Mouse (Mus musculus): Measurements from ENCODE around the gene Foxp4.

DNA sequence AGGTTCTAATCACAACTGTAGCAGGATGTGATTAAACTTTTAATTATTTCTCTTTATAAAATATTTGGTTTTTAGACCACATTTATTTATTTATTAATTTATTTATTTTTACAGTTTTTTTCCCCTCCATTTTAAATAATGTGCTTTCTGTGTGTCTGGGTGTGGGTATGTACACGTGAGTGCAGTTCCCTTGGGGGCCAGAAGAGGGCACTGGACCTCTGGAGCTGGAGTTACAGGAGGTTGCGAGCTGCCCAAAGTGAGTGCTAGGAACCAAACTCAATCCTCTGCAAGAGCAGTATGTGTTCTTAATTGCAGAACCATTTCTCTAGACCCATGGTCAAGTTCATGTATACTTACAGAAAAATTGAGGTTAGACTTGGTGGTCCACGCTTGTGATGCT, 81.0 kb downstream of the Foxp4 start:
- no peak for TF ChIP-seq CTCF (IDR thresholded peaks at IDR 0.05; ENCODE audit: low read depth, low read length)
- TF ChIP-seq GATA2 (IDR thresholded peaks at IDR 0.05; ENCODE audit: borderline replicate concordance, low read depth, low read length): no peak
- no peak for TF ChIP-seq GATA1 (IDR thresholded peaks at IDR 0.05; ENCODE audit: borderline replicate concordance, low read length)
